Mouse (Mus musculus) bone marrow macrophage, adult 2 months (primary cell): ENCODE results near the gene Ckmt2.

Experiments
- CTCF ChIP-seq: IDR thresholded peaks from 2 replicates; pipeline ENCODE4 v1.5.1; 2012; ENCODE audit warnings: low read depth, mild to moderate bottlenecking, low read length, moderate library complexity
- POLR2A ChIP-seq: IDR thresholded peaks from 2 replicates; pipeline ENCODE4 v1.6.1; 2012; ENCODE audit warnings: mild to moderate bottlenecking, low read depth, low read length, borderline replicate concordance

GRCm38 (mm10) chr13:91884714-91885386, 8.2 kb upstream of the Ckmt2 start:
- TF ChIP-seq CTCF = no peak
- TF ChIP-seq POLR2A = no peak
